Mouse (Mus musculus) small intestine, adult 10 weeks (tissue): Measurements from ENCODE around the gene Hbb-bh1. TPM values are rescaled to one million over a fixed set of nuclear protein-coding genes. Genes with fewer than 3 reads are reported as not detected.

Experiments
- polyA plus RNA-seq: library from polyadenylated mRNA; stranded (reverse); fragments of 350-450 nt; fragmentation: Illumina TruSeq; extraction: RNeasy Lipid Tissue Mini Kit (QIAGEN cat#74804); gene quantifications from one replicate; pipeline ENCODE4 v1.2.3, GENCODE M21; 2014; ENCODE audit warnings: low replicate concordance

Hbb-bh1 gene
- not detected for polyA plus RNA-seq

GRCm38 (mm10) chr7:103843034-103843433 is at the start of gene Hbb-bh1:
TSS of gene Hbb-bh1 (minus strand) at chr7:103843164.

GRCm38 (mm10) chr7:103886152-103886551 is 43.2 kb upstream of the Hbb-bh1 start, which contains the start of gene Olfr66:
TSS of gene Olfr66 (minus strand) at chr7:103886252.

GRCm38 (mm10) chr7:103853090-103853489 is 10.1 kb upstream of the Hbb-bh1 start, which contains the start of gene Hbb-y:
TSS of gene Hbb-y (minus strand) at chr7:103853216.

GRCm38 (mm10) chr7:103840268-103840667 is 2.7 kb downstream of the Hbb-bh1 start, which contains the start of gene Hbb-bh2:
TSS of gene Hbb-bh2 (minus strand) at chr7:103840520.

GRCm38 (mm10) chr7:103827808-103828207 is 15.2 kb downstream of the Hbb-bh1 start, which contains the start of gene Hbb-bs:
TSS of gene Hbb-bs (minus strand) at chr7:103828096.

GRCm38 (mm10) chr7:103813766-103814165 is 29.2 kb downstream of the Hbb-bh1 start, which contains the start of gene Hbb-bt:
TSS of gene Hbb-bt (minus strand) at chr7:103813996.

GRCm38 (mm10) chr7:103791721-103792120 is 51.2 kb downstream of the Hbb-bh1 start, which contains the start of gene Olfr67:
TSS of gene Olfr67 (minus strand) at chr7:103791821.

Other genes starting within 250 kb of the Hbb-bh1 start
- not detected for gene Olfr619, start 242.6 kb downstream of the Hbb-bh1 start, polyA plus RNA-seq
- gene Olfr620, start 230.6 kb downstream of the Hbb-bh1 start, polyA plus RNA-seq: not detected
- not detected for gene Olfr622, start 200.5 kb downstream of the Hbb-bh1 start, polyA plus RNA-seq
- not detected for gene Olfr623, start 179.5 kb downstream of the Hbb-bh1 start, polyA plus RNA-seq
- gene Olfr624, start 172.0 kb downstream of the Hbb-bh1 start, polyA plus RNA-seq: 0.78 TPM
- gene Olfr625-ps1, start 160.4 kb downstream of the Hbb-bh1 start, polyA plus RNA-seq: not detected
- gene Olfr243, start 128.5 kb downstream of the Hbb-bh1 start, polyA plus RNA-seq: not detected
- not detected for gene Olfr628, start 112.8 kb downstream of the Hbb-bh1 start, polyA plus RNA-seq
- gene Olfr629, start 98.2 kb downstream of the Hbb-bh1 start, polyA plus RNA-seq: not detected
- not detected for gene Olfr630, start 85.8 kb downstream of the Hbb-bh1 start, polyA plus RNA-seq
- not detected for gene Olfr69, start 71.6 kb downstream of the Hbb-bh1 start, polyA plus RNA-seq
- not detected for gene Olfr68, start 63.5 kb downstream of the Hbb-bh1 start, polyA plus RNA-seq
- gene Olfr67, start 51.3 kb downstream of the Hbb-bh1 start, polyA plus RNA-seq: not detected
- gene Hbb-bt, start 29.2 kb downstream of the Hbb-bh1 start, polyA plus RNA-seq: 1.4 TPM
- gene Hbb-bs, start 15.1 kb downstream of the Hbb-bh1 start, polyA plus RNA-seq: 17.2 TPM
- gene Hbb-bh2, start 2.6 kb downstream of the Hbb-bh1 start, polyA plus RNA-seq: not detected
- gene Hbb-y, start 10.1 kb upstream of the Hbb-bh1 start, polyA plus RNA-seq: not detected
- not detected for gene Olfr66, start 43.1 kb upstream of the Hbb-bh1 start, polyA plus RNA-seq
- gene Olfr64, start 51.3 kb upstream of the Hbb-bh1 start, polyA plus RNA-seq: not detected
- not detected for gene Olfr65, start 60.3 kb upstream of the Hbb-bh1 start, polyA plus RNA-seq
- not detected for gene Olfr631, start 85.7 kb upstream of the Hbb-bh1 start, polyA plus RNA-seq
- not detected for gene Olfr632, start 91.2 kb upstream of the Hbb-bh1 start, polyA plus RNA-seq
- gene Olfr633, start 101.3 kb upstream of the Hbb-bh1 start, polyA plus RNA-seq: not detected
- gene Olfr635, start 128.0 kb upstream of the Hbb-bh1 start, polyA plus RNA-seq: not detected
- gene Olfr638, start 155.6 kb upstream of the Hbb-bh1 start, polyA plus RNA-seq: not detected
- not detected for gene Olfr639, start 174.1 kb upstream of the Hbb-bh1 start, polyA plus RNA-seq
- gene Olfr640, start 182.4 kb upstream of the Hbb-bh1 start, polyA plus RNA-seq: not detected
- gene Olfr641, start 192.3 kb upstream of the Hbb-bh1 start, polyA plus RNA-seq: not detected
- not detected for gene Olfr642, start 209.5 kb upstream of the Hbb-bh1 start, polyA plus RNA-seq
- not detected for gene 4930516K23Rik, start 218.3 kb upstream of the Hbb-bh1 start, polyA plus RNA-seq
- not detected for gene Olfr644, start 228.7 kb upstream of the Hbb-bh1 start, polyA plus RNA-seq
- gene Olfr645, start 242.3 kb upstream of the Hbb-bh1 start, polyA plus RNA-seq: not detected